Mouse (Mus musculus): ENCODE measurements around the gene Ptprn. TPM values are rescaled to one million over a fixed set of nuclear protein-coding genes. Genes with fewer than 3 reads are reported as not detected.

The Ptprn gene
- polyA plus RNA-seq, 1 experiment from 2014 or later = 0.13 TPM

GRCm38 (mm10) chr1:75227653-75228052, 36.6 kb downstream of the Ptprn start:
- 80% methylated on average over 1 of the region's 1 CpGs for WGBS
- Histone ChIP-seq H3K9me3 (replicated peaks) (no peaks in the 10 kb centered on the region), H3K4me1 (no peaks in the 10 kb centered on the region), H3K27ac (no peak overlapping the region), H3K4me3 (no peak overlapping the region), H3K27me3 (ENCODE audit: low read depth, poor library complexity, severe bottlenecking) (peaks cover 10% of the 10 kb centered on the region; the same call in 1 of the 2 replicates), H3K36me3 (no peaks in the 10 kb centered on the region)
- no peak for DNase-seq (ENCODE audit: low spot score)

GRCm38 (mm10) chr1:75226138-75226537, 38.2 kb downstream of the Ptprn start:
- no peaks in the 10 kb centered on the region for H3K4me1 ChIP-seq
- H3K36me3 ChIP-seq = no peaks in the 10 kb centered on the region
- no peak for DNase-seq (ENCODE audit: low spot score)
- no peak overlapping the region for H3K27ac ChIP-seq
- no peak overlapping the region for H3K4me3 ChIP-seq
- H3K27me3 ChIP-seq (ENCODE audit: low read depth, poor library complexity, severe bottlenecking) = peaks cover 25% of the 10 kb centered on the region
- WGBS = 66% methylated on average over 2 of the region's 2 CpGs
- H3K9me3 ChIP-seq (replicated peaks) = no peaks in the 10 kb centered on the region

- H3K4me3 ChIP-seq = no peak overlapping the region
- H3K9me3 ChIP-seq (replicated peaks) = no peaks in the 10 kb centered on the region
- peaks cover 32% of the 10 kb centered on the region for H3K27me3 ChIP-seq (ENCODE audit: low read depth, poor library complexity, severe bottlenecking)
- H3K36me3 ChIP-seq = no peaks in the 10 kb centered on the region
- no peaks in the 10 kb centered on the region for H3K4me1 ChIP-seq
- H3K27ac ChIP-seq = no peak overlapping the region
- no peak for DNase-seq (ENCODE audit: low spot score)
- WGBS = 87% methylated on average over 3 of the region's 3 CpGs
These were observed 38.8 kb downstream of the Ptprn start for GRCm38 (mm10) chr1:75225473-75225872.

DNA sequence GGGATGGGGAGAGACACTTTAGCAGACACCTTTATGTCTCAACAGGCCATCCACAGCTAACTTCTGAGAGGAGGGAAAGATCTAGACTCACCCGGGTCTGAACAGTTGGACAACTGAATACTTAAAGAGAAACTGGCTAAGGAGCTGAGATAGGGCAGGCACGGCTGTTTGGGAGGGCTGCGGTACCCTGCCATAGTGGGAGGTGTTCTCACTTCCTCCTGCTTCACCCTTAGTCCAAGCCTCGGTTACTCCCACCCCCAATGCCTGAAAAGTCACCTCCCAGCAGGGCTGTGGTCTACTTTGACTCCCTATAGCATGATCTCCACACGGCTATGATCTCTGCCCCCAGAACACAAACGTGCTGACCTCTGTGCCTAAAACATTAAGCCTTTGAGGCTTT, 40.8 kb downstream of the Ptprn start:
- Histone ChIP-seq H3K4me1 (peaks cover 14% of the 10 kb centered on the region), H3K27me3 (ENCODE audit: low read depth, poor library complexity, severe bottlenecking) (peaks cover 51% of the 10 kb centered on the region), H3K4me3 (no peak overlapping the region), H3K9me3 (replicated peaks) (no peaks in the 10 kb centered on the region), H3K27ac (no peak overlapping the region), H3K36me3 (no peaks in the 10 kb centered on the region)
- DNase-seq (ENCODE audit: low spot score) = no peak
- 68% methylated on average over 6 of the region's 6 CpGs for WGBS

DNA sequence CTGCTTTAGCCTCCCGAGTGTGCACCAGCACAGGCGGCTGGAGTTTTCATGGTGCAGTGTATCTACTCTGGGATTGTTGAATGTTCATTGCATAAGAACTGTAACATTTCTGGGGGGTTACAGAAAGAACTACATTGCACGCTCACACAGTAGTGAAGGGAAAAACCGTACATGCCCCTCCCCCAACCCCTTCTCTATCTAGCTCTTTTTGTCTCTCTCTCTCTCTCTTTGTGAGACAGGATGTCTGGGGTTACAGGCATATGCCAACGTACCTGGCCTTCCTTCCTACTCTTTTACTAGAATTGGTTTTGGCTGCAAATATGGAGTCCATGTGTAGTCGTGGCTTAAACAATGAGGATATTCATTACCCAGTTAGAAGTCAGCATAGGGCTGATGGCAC, 41.4 kb downstream of the Ptprn start:
- 83% methylated on average over 6 of the region's 6 CpGs for WGBS
- H3K27ac ChIP-seq = no peak overlapping the region
- no peak for DNase-seq (ENCODE audit: low spot score)
- peaks cover 57% of the 10 kb centered on the region for H3K27me3 ChIP-seq (ENCODE audit: low read depth, poor library complexity, severe bottlenecking)
- H3K36me3 ChIP-seq = no peaks in the 10 kb centered on the region
- no peaks in the 10 kb centered on the region for H3K9me3 ChIP-seq (replicated peaks)
- H3K4me1 ChIP-seq = peaks cover 20% of the 10 kb centered on the region
- H3K4me3 ChIP-seq = no peak overlapping the region

DNA sequence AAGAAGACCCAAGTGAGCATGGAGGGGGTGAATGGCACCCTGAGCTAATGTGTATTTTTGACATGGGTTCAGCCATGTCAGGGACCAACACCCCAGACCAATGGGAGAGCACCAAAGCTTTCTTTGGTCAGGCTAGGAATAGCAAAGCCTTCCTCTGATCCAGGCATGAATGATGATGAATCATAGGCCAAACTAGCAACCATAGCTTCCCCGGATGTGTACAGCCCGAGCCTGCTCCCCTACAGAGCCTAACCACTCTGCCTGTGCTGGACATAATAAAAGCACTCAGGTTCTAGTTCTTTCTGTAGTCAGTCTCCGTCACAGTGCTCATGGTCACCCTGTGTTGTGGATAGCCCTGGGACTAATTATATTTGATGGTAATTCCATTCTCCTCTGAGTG, 42.8 kb downstream of the Ptprn start:
- Histone ChIP-seq H3K27me3 (ENCODE audit: low read depth, poor library complexity, severe bottlenecking) (peaks cover 71% of the 10 kb centered on the region), H3K4me3 (no peak overlapping the region), H3K9me3 (replicated peaks) (no peaks in the 10 kb centered on the region), H3K36me3 (no peaks in the 10 kb centered on the region), H3K4me1 (peaks cover 22% of the 10 kb centered on the region), H3K27ac (no peak overlapping the region)
- DNase-seq (ENCODE audit: low spot score) = no peak
- 78% methylated on average over 3 of the region's 3 CpGs for WGBS

- Histone ChIP-seq H3K4me3 (peak within 1 kb of the TSS; percentile 60), H3K9me3 (replicated peaks) (no peaks in the 10 kb centered on the region), H3K27ac (peak within 1 kb of the TSS; percentile 40; the same call in 1 of the 2 replicates), H3K36me3 (peaks cover 14% of the 10 kb centered on the region), H3K27me3 (ENCODE audit: low read depth, poor library complexity, severe bottlenecking) (peaks cover 82% of the 10 kb centered on the region), H3K4me1 (peaks cover 22% of the 10 kb centered on the region)
- DNase-seq (ENCODE audit: low spot score) = no peak
- under 1% methylated on average over 34 of the region's 34 CpGs for WGBS
These were observed 44.8 kb downstream of the Ptprn start, which contains the start of gene Tuba4a for GRCm38 (mm10) chr1:75219531-75219930. Gene Tuba4a, minus strand, starts transcription at chr1:75219865.

- peaks cover 22% of the 10 kb centered on the region for H3K4me1 ChIP-seq
- H3K36me3 ChIP-seq = peaks cover 19% of the 10 kb centered on the region
- peak; percentile 79 for DNase-seq (ENCODE audit: low spot score)
- H3K4me3 ChIP-seq = peak overlapping the region; percentile 60
- no peak overlapping the region for H3K27ac ChIP-seq
- no peaks in the 10 kb centered on the region for H3K9me3 ChIP-seq (replicated peaks)
- 0% methylated on average over 24 of the region's 24 CpGs for WGBS
- peaks cover 82% of the 10 kb centered on the region for H3K27me3 ChIP-seq (ENCODE audit: low read depth, poor library complexity, severe bottlenecking)
These were observed 45.2 kb downstream of the Ptprn start for GRCm38 (mm10) chr1:75219078-75219477.

- no peaks in the 10 kb centered on the region for H3K9me3 ChIP-seq (replicated peaks)
- 1% methylated on average over 38 of the region's 38 CpGs for WGBS
- H3K36me3 ChIP-seq = peaks cover 26% of the 10 kb centered on the region
- peaks cover 22% of the 10 kb centered on the region for H3K4me1 ChIP-seq
- peak; percentile 59 for DNase-seq (ENCODE audit: low spot score)
- peak overlapping the region; percentile 40; the same call in 1 of the 2 replicates for H3K27ac ChIP-seq
- peaks cover 78% of the 10 kb centered on the region for H3K27me3 ChIP-seq (ENCODE audit: low read depth, poor library complexity, severe bottlenecking)
- peak overlapping the region; percentile 60 for H3K4me3 ChIP-seq
These were observed 45.9 kb downstream of the Ptprn start for GRCm38 (mm10) chr1:75218227-75219001.

DNA sequence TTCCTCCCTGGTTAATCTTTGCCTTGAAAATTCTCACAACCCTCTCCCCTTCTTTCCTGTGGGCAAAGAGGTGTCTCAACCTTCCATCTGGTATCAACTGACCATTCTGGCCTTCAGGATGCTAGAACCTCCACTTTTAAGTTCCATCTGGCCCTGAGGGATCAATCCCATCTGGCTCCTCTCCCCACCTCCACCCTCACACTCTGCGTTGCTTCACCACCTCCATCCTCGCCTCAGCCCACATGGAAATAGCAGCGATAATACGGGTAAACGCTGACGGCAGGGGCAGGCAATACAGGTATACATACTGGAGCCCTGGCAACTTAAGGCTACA, 46.4 kb downstream of the Ptprn start:
- peaks cover 74% of the 10 kb centered on the region for H3K27me3 ChIP-seq (ENCODE audit: low read depth, poor library complexity, severe bottlenecking)
- H3K27ac ChIP-seq = no peak overlapping the region
- no peak for DNase-seq (ENCODE audit: low spot score)
- H3K4me1 ChIP-seq = peaks cover 27% of the 10 kb centered on the region
- peak overlapping the region; percentile 60 for H3K4me3 ChIP-seq
- H3K9me3 ChIP-seq (replicated peaks) = no peaks in the 10 kb centered on the region
- WGBS = 2% methylated on average over 6 of the region's 6 CpGs
- peaks cover 31% of the 10 kb centered on the region for H3K36me3 ChIP-seq

DNA sequence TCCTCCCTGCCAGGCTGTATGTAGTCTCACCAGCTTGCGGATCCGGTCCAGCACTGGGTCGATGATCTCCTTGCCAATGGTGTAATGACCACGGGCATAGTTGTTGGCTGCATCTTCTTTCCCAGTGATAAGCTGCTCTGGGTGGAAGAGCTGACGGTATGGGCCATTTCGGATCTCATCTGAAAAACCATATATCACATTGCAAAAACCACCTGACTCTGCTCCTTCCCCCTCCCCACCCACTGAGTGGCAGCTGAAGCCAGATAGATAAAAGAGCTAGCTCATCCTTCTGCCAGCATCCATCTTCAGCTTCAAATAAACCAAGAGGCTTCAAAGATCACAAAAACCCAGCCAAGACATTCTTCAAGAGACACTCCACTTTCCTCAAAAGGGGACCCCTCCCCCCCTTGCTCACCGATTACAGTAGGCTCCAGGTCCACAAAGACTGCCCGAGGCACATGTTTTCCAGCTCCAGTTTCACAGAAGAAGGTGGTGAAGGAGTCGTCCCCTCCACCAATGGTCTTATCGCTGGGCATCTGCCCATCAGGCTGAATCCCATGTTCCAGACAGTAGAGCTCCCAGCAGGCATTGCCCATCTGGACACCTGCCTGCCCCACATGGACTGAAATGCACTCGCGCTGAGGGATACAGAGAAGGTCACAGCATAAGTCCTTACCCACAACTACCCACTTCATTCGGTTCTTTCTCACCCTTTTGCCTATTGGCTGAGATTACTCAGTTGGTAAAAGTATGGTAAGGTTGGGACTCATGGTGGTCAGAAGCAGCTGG, 47.3 kb downstream of the Ptprn start:
- DNase-seq (ENCODE audit: low spot score) = no peak
- H3K27ac ChIP-seq = no peak overlapping the region
- peaks cover 40% of the 10 kb centered on the region for H3K36me3 ChIP-seq
- H3K4me3 ChIP-seq = no peak overlapping the region
- peaks cover 65% of the 10 kb centered on the region for H3K27me3 ChIP-seq (ENCODE audit: low read depth, poor library complexity, severe bottlenecking)
- WGBS = 76% methylated on average over 13 of the region's 13 CpGs
- H3K9me3 ChIP-seq (replicated peaks) = no peaks in the 10 kb centered on the region
- peaks cover 35% of the 10 kb centered on the region for H3K4me1 ChIP-seq

GRCm38 (mm10) chr1:75215785-75216184, 48.5 kb downstream of the Ptprn start:
- Histone ChIP-seq H3K4me1 (peaks cover 47% of the 10 kb centered on the region), H3K36me3 (peaks cover 44% of the 10 kb centered on the region), H3K4me3 (no peak overlapping the region), H3K9me3 (replicated peaks) (no peaks in the 10 kb centered on the region), H3K27me3 (ENCODE audit: low read depth, poor library complexity, severe bottlenecking) (peaks cover 53% of the 10 kb centered on the region), H3K27ac (no peak overlapping the region)
- 93% methylated on average over 9 of the region's 9 CpGs for WGBS
- no peak for DNase-seq (ENCODE audit: low spot score)

DNA sequence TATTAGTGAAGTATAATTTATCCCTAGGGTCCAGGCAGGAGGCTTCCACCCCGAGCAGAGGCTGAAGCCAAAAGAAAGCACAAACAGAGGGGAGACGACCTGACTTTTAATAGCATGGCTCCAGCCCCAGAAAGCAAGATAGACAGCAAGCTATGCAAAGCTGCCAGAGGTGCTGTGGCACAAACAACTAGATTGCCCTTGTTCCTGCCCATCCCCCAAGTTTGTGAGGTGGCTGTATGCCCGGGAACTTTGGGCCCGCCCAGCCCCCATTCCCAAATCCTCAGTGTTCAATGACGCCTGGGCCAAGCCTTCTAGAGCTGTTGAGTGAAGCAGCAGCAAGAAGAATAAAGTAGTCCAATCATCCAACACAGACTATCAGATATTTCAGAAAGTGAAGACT, 49.4 kb downstream of the Ptprn start:
- DNase-seq (ENCODE audit: low spot score) = no peak
- Histone ChIP-seq H3K27ac (no peak overlapping the region), H3K27me3 (ENCODE audit: low read depth, poor library complexity, severe bottlenecking) (peaks cover 44% of the 10 kb centered on the region), H3K36me3 (peaks cover 44% of the 10 kb centered on the region), H3K9me3 (replicated peaks) (no peaks in the 10 kb centered on the region), H3K4me3 (no peak overlapping the region), H3K4me1 (peaks cover 56% of the 10 kb centered on the region)
- WGBS = 84% methylated on average over 5 of the region's 5 CpGs

Data from limb, embryonic 10.5 days (tissue).